Mouse (Mus musculus): ENCODE data around the gene Top2b. TPM values are rescaled to one million over a fixed set of nuclear protein-coding genes. Genes with fewer than 3 reads are reported as not detected.

Gene Top2b
- polyA plus RNA-seq, 2 experiments, result 16.5 to 21.1 TPM

DNA sequence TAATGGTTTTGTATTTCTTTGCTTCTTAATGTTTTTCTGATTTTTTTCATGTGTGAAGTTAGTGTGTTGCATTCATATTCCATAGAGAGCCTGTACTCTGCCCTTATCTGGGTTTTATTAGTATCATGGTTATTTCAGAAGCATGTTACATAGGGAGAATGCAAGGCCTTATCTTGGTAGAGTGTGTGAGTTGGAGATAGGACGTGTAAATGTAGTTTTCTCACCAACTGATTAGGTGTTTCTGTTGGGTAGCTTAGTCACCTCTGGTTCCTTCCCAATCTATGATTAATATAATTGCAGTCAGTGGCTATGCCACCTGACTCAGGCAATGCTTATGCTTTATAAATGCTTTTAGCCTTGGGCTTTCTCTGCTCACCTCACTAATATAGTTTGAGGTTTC lies 19.8 kb downstream of the Top2b start:
- WGBS (ENCODE audit: insufficient replicate concordance), result 13% methylated on average over 1 of the region's 1 CpGs

DNA sequence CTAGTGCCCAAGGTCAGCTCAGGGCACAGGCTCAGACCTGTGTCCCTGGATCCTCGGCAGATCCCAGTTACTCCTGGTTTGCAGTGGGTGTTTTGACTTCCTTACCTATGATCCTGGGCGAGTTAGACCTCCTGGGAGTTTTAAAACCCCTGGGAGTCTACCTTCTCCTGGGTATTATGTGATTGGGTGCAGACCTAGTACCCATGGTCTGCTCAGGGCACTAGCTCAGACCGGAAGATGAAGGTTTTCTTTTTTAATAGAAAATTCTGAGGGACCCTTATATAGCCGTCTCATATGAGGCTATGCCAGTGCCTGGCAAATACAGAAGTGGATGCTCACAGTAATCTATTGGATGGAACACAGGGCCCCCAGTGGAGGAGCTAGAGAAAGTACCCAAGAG lies 40.2 kb downstream of the Top2b start:
- no peak for TF ChIP-seq EP300 (IDR thresholded peaks at IDR 0.05; ENCODE audit: low read depth)
- no peak for TF ChIP-seq CTCF (IDR thresholded peaks at IDR 0.05; ENCODE audit: low read depth)
- WGBS (ENCODE audit: insufficient replicate concordance), result 84% methylated on average over 4 of the region's 4 CpGs
- H3K4me1 ChIP-seq (replicated peaks; ENCODE audit: control insufficient read depth in 2 of 2, insufficient read depth in 2 of 2, low read length in 1 of 2), result no peaks in the 10 kb centered on the region
- no peak overlapping the region for H3K4me2 ChIP-seq (ENCODE audit: low read depth)
- H3K9me3 ChIP-seq (ENCODE audit: control insufficient read depth, low read length), result no peaks in the 10 kb centered on the region
- no peak overlapping the region for H3K9ac ChIP-seq (replicated peaks)
- ATAC-seq (ENCODE audit: insufficient read depth), result no peak
- H3K27me3 ChIP-seq (ENCODE audit: control insufficient read depth, insufficient read depth, low read length), result no peaks in the 10 kb centered on the region
- no peak overlapping the region for H3K27ac ChIP-seq
- DNase-seq (ENCODE audit: low read depth in 3 of 3, low spot score in 3 of 3), result no peak
- H3K4me3 ChIP-seq (ENCODE audit: insufficient read depth in 1 of 2, low read depth in 2 of 2, low read length in 2 of 2), result no peak overlapping the region
- peaks cover 17% of the 10 kb centered on the region for H3K36me3 ChIP-seq (replicated peaks; ENCODE audit: control insufficient read depth, insufficient read depth, low read depth)

More for the DNA sequence above, 19.8 kb downstream of the Top2b start:
- peak; percentile 93 for TF ChIP-seq EP300 (IDR thresholded peaks at IDR 0.05; ENCODE audit: low read depth)
- no peak for TF ChIP-seq CTCF (IDR thresholded peaks at IDR 0.05; ENCODE audit: low read depth)
- H3K27ac ChIP-seq, result no peak overlapping the region
- peak; percentile 56 to 70 (median 58) for DNase-seq (ENCODE audit: low read depth in 3 of 3, low spot score in 3 of 3)
- no peak overlapping the region for H3K4me3 ChIP-seq (ENCODE audit: insufficient read depth in 1 of 2, low read depth in 2 of 2, low read length in 2 of 2)
- no peaks in the 10 kb centered on the region; the same call in 1 of the 2 replicates for H3K36me3 ChIP-seq (replicated peaks; ENCODE audit: control insufficient read depth, insufficient read depth, low read depth)
- H3K9ac ChIP-seq (replicated peaks), result no peak overlapping the region
- no peaks in the 10 kb centered on the region for H3K9me3 ChIP-seq (ENCODE audit: control insufficient read depth, low read length)
- H3K4me1 ChIP-seq (replicated peaks; ENCODE audit: control insufficient read depth in 2 of 2, insufficient read depth in 2 of 2, low read length in 1 of 2), result peaks cover 4 to 8% of the 10 kb centered on the region in 2 experiments
- no peaks in the 10 kb centered on the region for H3K27me3 ChIP-seq (ENCODE audit: control insufficient read depth, insufficient read depth, low read length)
- H3K4me2 ChIP-seq (ENCODE audit: low read depth), result peak overlapping the region; percentile 41
- ATAC-seq (ENCODE audit: insufficient read depth), result peak; percentile 94

DNA sequence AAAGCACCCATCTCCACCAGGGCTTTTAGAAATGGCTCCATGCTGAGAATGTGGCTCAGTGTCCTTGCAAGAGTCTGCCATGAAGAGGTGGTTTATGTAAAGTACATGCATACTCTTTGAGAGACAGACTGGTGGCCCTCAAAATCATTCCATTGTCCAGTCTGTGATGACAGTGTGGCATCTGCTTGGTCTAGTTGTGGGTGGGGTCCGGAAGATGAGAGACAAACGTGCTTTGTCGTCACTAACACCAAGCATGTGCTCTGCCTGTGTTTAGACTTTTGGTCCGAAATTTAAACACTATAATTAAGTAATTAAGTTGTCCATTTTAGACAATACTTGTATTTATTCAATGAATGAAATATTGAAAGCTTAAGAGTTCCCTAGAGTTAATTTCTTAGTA lies 49.2 kb downstream of the Top2b start:
- no peak overlapping the region for H3K9ac ChIP-seq (replicated peaks)
- H3K4me2 ChIP-seq (ENCODE audit: low read depth), result no peak overlapping the region
- WGBS (ENCODE audit: insufficient replicate concordance), result 81% methylated on average over 4 of the region's 4 CpGs
- H3K27ac ChIP-seq, result no peak overlapping the region
- H3K9me3 ChIP-seq (ENCODE audit: control insufficient read depth, low read length), result no peaks in the 10 kb centered on the region
- H3K27me3 ChIP-seq (ENCODE audit: control insufficient read depth, insufficient read depth, low read length), result no peaks in the 10 kb centered on the region
- ATAC-seq (ENCODE audit: insufficient read depth) (no peak), DNase-seq (ENCODE audit: low read depth in 3 of 3, low spot score in 3 of 3) (no peak)
- H3K4me1 ChIP-seq (replicated peaks; ENCODE audit: control insufficient read depth in 2 of 2, insufficient read depth in 2 of 2, low read length in 1 of 2), result no peaks in the 10 kb centered on the region
- no peak for TF ChIP-seq CTCF (IDR thresholded peaks at IDR 0.05; ENCODE audit: low read depth)
- H3K36me3 ChIP-seq (replicated peaks; ENCODE audit: control insufficient read depth, insufficient read depth, low read depth), result peaks cover 25% of the 10 kb centered on the region
- no peak overlapping the region for H3K4me3 ChIP-seq (ENCODE audit: insufficient read depth in 1 of 2, low read depth in 2 of 2, low read length in 2 of 2)

- TF ChIP-seq EP300 (IDR thresholded peaks at IDR 0.05; ENCODE audit: low read depth) (no peak), CTCF (IDR thresholded peaks at IDR 0.05; ENCODE audit: low read depth) (no peak)
- no peak for DNase-seq (ENCODE audit: low read depth in 3 of 3, low spot score in 3 of 3)
- no peak overlapping the region for H3K4me2 ChIP-seq (ENCODE audit: low read depth)
- H3K9me3 ChIP-seq (ENCODE audit: control insufficient read depth, low read length), result no peaks in the 10 kb centered on the region
- no peak overlapping the region for H3K4me3 ChIP-seq (ENCODE audit: insufficient read depth in 1 of 2, low read depth in 2 of 2, low read length in 2 of 2)
- no peaks in the 10 kb centered on the region for H3K4me1 ChIP-seq (replicated peaks; ENCODE audit: control insufficient read depth in 2 of 2, insufficient read depth in 2 of 2, low read length in 1 of 2)
- peaks cover 28% of the 10 kb centered on the region for H3K36me3 ChIP-seq (replicated peaks; ENCODE audit: control insufficient read depth, insufficient read depth, low read depth)
- ATAC-seq (ENCODE audit: insufficient read depth), result no peak
- H3K27ac ChIP-seq, result no peak overlapping the region
- H3K9ac ChIP-seq (replicated peaks), result no peak overlapping the region
- WGBS (ENCODE audit: insufficient replicate concordance), result 59% methylated on average over 4 of the region's 4 CpGs
- no peaks in the 10 kb centered on the region for H3K27me3 ChIP-seq (ENCODE audit: control insufficient read depth, insufficient read depth, low read length)
Observed at GRCm38 (mm10) chr14:16427569-16427968, 62.6 kb downstream of the Top2b start.

DNA sequence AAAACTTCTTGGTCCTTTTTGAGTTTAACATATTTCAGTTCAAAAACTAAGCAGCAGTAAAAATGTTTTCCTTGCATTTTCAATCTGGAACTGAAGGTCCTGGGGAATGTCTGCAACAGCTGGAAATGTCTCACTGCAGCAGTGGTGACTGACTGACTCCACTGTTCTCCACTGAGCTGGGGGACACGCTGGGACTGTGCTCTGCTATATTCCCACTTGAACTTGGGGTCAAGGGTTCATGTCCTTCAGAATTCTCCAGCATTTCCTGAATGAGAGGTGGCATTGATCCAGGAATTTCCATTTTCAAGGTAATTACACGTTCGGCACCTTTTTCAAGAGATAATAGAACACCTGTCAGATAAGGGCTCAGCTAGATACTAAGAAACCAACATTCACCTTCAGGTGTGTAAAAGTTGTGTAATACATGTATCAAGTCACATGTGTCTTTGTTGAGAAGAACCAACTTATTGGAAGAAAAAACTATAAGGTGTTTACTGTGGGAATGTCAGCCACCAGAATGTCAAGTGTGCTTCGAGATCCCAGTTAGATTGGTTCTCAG lies 67.0 kb downstream of the Top2b start:
- no peak overlapping the region for H3K27ac ChIP-seq
- H3K27me3 ChIP-seq (ENCODE audit: control insufficient read depth, insufficient read depth, low read length), result no peaks in the 10 kb centered on the region
- no peak overlapping the region for H3K9ac ChIP-seq (replicated peaks)
- no peak overlapping the region for H3K4me2 ChIP-seq (ENCODE audit: low read depth)
- ATAC-seq (ENCODE audit: insufficient read depth) (no peak), DNase-seq (ENCODE audit: low read depth in 3 of 3, low spot score in 3 of 3) (no peak)
- TF ChIP-seq EP300 (IDR thresholded peaks at IDR 0.05; ENCODE audit: low read depth) (no peak), CTCF (IDR thresholded peaks at IDR 0.05; ENCODE audit: low read depth) (no peak)
- H3K4me1 ChIP-seq (replicated peaks; ENCODE audit: control insufficient read depth in 2 of 2, insufficient read depth in 2 of 2, low read length in 1 of 2), result no peaks in the 10 kb centered on the region
- peaks cover 19% of the 10 kb centered on the region for H3K36me3 ChIP-seq (replicated peaks; ENCODE audit: control insufficient read depth, insufficient read depth, low read depth)
- WGBS (ENCODE audit: insufficient replicate concordance), result 70% methylated on average over 4 of the region's 4 CpGs
- H3K4me3 ChIP-seq (ENCODE audit: insufficient read depth in 1 of 2, low read depth in 2 of 2, low read length in 2 of 2), result no peak overlapping the region
- H3K9me3 ChIP-seq (ENCODE audit: control insufficient read depth, low read length), result no peaks in the 10 kb centered on the region
